In genomic region chr13:22035267-22036148, GRCm38 (mm10) we compare ENCODE assay signal across 8 mouse cellular contexts. TPM values are rescaled to one million over a fixed set of nuclear protein-coding genes. Genes with fewer than 3 reads are reported as not detected.
DNase-seq lines count a peak whose midpoint lies in the region; ATAC-seq lines count a peak whose summit lies in the region.
"Not testable (repeated sequence)": the region's sequence is repeated elsewhere in the genome, so short reads cannot be mapped to it uniquely, and the experiment has no call there.

Hist1h2ah (minus strand) TSS chr13:22035568.
Hist1h2bk (plus strand) TSS chr13:22035870.

- H3K27me3 ChIP-seq in megakaryocyte, embryonic 14.5 days (replicated peaks) = not testable (repeated sequence)

- peak within 1 kb of the TSS; percentile 90 for H3K4me3 ChIP-seq in megakaryocyte, embryonic 14.5 days (replicated peaks)

- ATAC-seq in inflammation-experienced regulatory T-cells, adult 6 months = peak; percentile 100

- peak; percentile 90 for DNase-seq in adrenal gland, adult 2 months
- peak; percentile 96 for DNase-seq in embryo, embryonic 11 days
- DNase-seq in gastrocnemius, postnatal 14 days = peak; percentile 63
- DNase-seq in left cerebral cortex, adult 9 months (ENCODE audit: low spot score in 2 of 2) = peak; percentile 89 to 90
- peak; percentile 88 to 92 for DNase-seq in right cerebral cortex, adult 2 months (ENCODE audit: low spot score in 2 of 2)
- DNase-seq in urinary bladder, postnatal 14 days (ENCODE audit: low spot score) = peak; percentile 81

- intact Hi-C loops in gastrocnemius, postnatal 14 days (cut with DNase I; ENCODE audit: low total_unique reads) = loop anchor here (10.0 kb wide), 1 partner anchor 211 kb away; no protein-coding TSS in a partner anchor

- H3K4me1 ChIP-seq in megakaryocyte, embryonic 14.5 days = peaks cover 64% of the 10 kb centered on the region

- H3K36me3 ChIP-seq in megakaryocyte, embryonic 14.5 days (replicated peaks; ENCODE audit: low read length) = not testable (repeated sequence)

- H3K9me3 ChIP-seq in megakaryocyte, embryonic 14.5 days = not testable (repeated sequence)

RNA-seq across cellular contexts. Expression of gene Hist1h2ah, which starts in this region (rescaled TPM):
- 10 to 100 TPM; 14.2 to 18.9 TPM for total RNA-seq in adrenal gland, adult 2 months (2021)
- polyA plus RNA-seq in adrenal gland, adult 2 months (2012; rRNA removed) = 1.0 and 16.0 TPM in 2 replicates
- total RNA-seq in gastrocnemius, postnatal 14 days (2021) = 10 to 100 TPM; 45.8 to 69.2 TPM
- polyA plus RNA-seq in inflammation-experienced regulatory T-cells, adult 6 months (2017; shearing (Covaris generic)) = 100 to 1,000 TPM in 1 of 3 experiments, 10 to 100 TPM in 1, not detected in 1; 52.3 to 507 TPM
- 89.8 and 975 TPM in 2 replicates for polyA plus RNA-seq in megakaryocyte, embryonic 14.5 days (2012; ENCODE audit: insufficient read depth, low replicate concordance)

RNA-seq across cellular contexts. Expression of gene Hist1h2bk, which starts in this region (rescaled TPM):
- total RNA-seq in adrenal gland, adult 2 months (2021) = 10 to 100 TPM; 27.4 to 48.0 TPM
- polyA plus RNA-seq in adrenal gland, adult 2 months (2012; rRNA removed) = 1.9 and 3.2 TPM in 2 replicates
- total RNA-seq in gastrocnemius, postnatal 14 days (2021) = 10 to 100 TPM; 80.3 to 90.2 TPM
- polyA plus RNA-seq in inflammation-experienced regulatory T-cells, adult 6 months (2017; shearing (Covaris generic)) = 1 to 10 TPM in 2 of 3 experiments, not detected in 1; 2.2 to 9.9 TPM
- polyA plus RNA-seq in megakaryocyte, embryonic 14.5 days (2012; ENCODE audit: insufficient read depth, low replicate concordance) = 7.0 TPM in 1 of 2 replicates, not detected in the other

Comparison
In these comparisons a context has a peak if more than half of its experiments do, and no peak if none do; other contexts are left out.
1. Peak in every context shown above with its lines: DNase-seq, ATAC-seq and H3K4me3 ChIP-seq.